Mouse (Mus musculus) kidney, postnatal 25 days (tissue): ENCODE results near the gene Kctd21.

Experiments used
- DNase-seq, 2 experiments: peaks; one replicate each; pipeline ENCODE4 v3.0.0; 2021; ENCODE audit warnings: mixed read lengths in 2 of 2

The Kctd21 gene

GRCm38 (mm10) chr7:97388541-97388940 is 56.4 kb downstream of the Kctd21 start:
- DNase-seq, result no peak

- DNase-seq, result no peak
Observed at GRCm38 (mm10) chr7:97391293-97392078, 59.4 kb downstream of the Kctd21 start.

- peak; percentile 48 to 57 for DNase-seq
Observed at GRCm38 (mm10) chr7:97392079-97392445, 59.9 kb downstream of the Kctd21 start.

GRCm38 (mm10) chr7:97394375-97394774 is 62.2 kb downstream of the Kctd21 start:
- DNase-seq, result no peak

- no peak for DNase-seq
Observed at GRCm38 (mm10) chr7:97398943-97399342, 66.8 kb downstream of the Kctd21 start.
